Mouse (Mus musculus): ENCODE data around the gene Tbrg4. TPM values are rescaled to one million over a fixed set of nuclear protein-coding genes. Genes with fewer than 3 reads are reported as not detected.

Tbrg4 gene
- polyA plus RNA-seq, 1 experiment from 2014 or later: 58.0 TPM

DNA sequence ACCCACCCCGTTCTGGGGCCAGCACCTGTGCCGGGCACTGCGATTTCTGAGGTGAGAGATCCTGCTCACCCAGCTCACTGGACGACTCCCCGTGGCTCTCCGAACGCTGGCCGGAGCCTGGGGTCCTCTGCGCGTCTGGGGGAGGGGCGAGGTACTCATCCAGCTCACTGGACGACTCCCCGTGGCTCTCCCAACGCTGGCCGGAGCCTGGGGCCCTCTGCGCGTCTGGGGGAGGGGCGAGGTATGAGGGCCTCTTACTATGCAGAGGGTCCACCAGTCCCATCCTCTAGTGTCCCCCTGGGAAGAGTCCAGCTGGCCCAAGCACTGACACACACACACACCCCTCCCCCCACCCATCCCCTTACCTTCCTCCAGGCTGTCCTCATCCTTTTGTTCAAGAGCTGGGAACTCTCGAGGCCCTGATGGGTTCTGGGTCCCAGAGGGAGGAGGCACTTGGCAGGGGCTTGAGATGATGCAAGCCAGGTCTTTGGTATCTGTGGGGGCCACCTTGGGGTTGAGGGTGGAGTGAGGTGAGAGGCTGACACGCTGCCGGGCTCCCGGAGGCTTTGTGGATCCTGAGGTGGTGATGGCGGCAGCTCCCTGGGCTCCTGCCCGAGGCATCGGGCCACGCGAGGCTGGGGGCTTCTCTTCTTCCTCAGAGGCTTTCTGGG, 26.7 kb downstream of the Tbrg4 start:
- Histone ChIP-seq H3K4me2 (ENCODE audit: low read length) (no peak overlapping the region), H3K9ac (ENCODE audit: low read length) (no peak overlapping the region), H3K27me3 (replicated peaks; ENCODE audit: control insufficient read depth, insufficient read depth, low read length) (0 out of 2 replicates have a peak, but pooled peaks cover 5% of the 10 kb centered on the region), H3K4me3 (ENCODE audit: low read depth, low read length) (no peak overlapping the region), H3K9me3 (ENCODE audit: control insufficient read depth, low read length) (no peaks in the 10 kb centered on the region), H3K4me1 (replicated peaks; ENCODE audit: control insufficient read depth, insufficient read depth, low read length) (peaks cover 23% of the 10 kb centered on the region), H3K27ac (ENCODE audit: low read depth) (no peak overlapping the region), H3K36me3 (ENCODE audit: control insufficient read depth, insufficient read depth, low read length) (peaks cover 44% of the 10 kb centered on the region)
- ATAC-seq (replicated peaks; ENCODE audit: low FRiP score, low TSS enrichment, low read depth) (no peak), DNase-seq (ENCODE audit: low spot score) (no peak)
- 22% methylated on average over 27 of the region's 27 CpGs for whole genome bisulfite sequencing

DNA sequence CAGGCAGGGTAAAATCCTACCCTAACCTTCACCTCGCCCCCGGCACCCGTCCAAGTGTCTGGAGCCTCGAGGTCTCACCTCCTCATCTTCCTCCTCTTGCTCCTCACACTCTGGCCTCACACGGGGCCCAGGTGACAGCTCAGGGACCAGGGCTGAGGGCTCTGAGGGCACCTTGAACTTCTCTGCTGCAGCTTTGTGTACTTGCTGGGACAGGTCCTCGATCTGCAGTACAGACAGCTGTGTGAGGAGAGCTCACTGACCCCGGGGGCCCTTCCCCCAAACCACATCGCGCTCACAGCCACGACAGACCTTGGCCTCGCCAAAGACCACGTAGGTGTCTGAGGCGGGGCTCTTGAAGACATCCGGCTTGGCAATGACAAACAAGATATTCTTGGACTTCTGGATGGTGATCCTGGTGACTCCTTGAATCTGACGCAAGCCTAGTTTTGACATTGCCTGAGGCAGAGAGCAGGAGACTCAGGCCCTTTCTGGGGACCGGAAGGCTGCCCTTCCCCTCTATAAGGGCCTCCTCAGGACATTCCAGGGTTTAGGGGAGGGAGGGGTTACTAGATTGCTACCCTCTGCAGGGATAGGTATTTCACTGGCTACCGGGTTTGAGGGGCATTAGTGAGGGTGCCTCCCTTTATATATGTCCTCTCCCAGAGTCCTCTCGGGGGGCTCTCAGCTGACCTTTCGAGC, 27.5 kb downstream of the Tbrg4 start:
- ATAC-seq (replicated peaks; ENCODE audit: low FRiP score, low TSS enrichment, low read depth): no peak

GRCm38 (mm10) chr11:6597523-6597922, 28.3 kb downstream of the Tbrg4 start:
- Histone ChIP-seq H3K4me2 (ENCODE audit: low read length) (no peak overlapping the region), H3K9ac (ENCODE audit: low read length) (no peak overlapping the region), H3K27me3 (replicated peaks; ENCODE audit: control insufficient read depth, insufficient read depth, low read length) (no peaks in the 10 kb centered on the region), H3K4me3 (ENCODE audit: low read depth, low read length) (no peak overlapping the region), H3K9me3 (ENCODE audit: control insufficient read depth, low read length) (no peaks in the 10 kb centered on the region), H3K27ac (ENCODE audit: low read depth) (no peak overlapping the region), H3K36me3 (ENCODE audit: control insufficient read depth, insufficient read depth, low read length) (peaks cover 60% of the 10 kb centered on the region), H3K4me1 (replicated peaks; ENCODE audit: control insufficient read depth, insufficient read depth, low read length) (peaks cover 14% of the 10 kb centered on the region)
- WGBS: 70% methylated on average over 7 of the region's 7 CpGs
- ATAC-seq (replicated peaks; ENCODE audit: low FRiP score, low TSS enrichment, low read depth): no peak
- no peak for DNase-seq (ENCODE audit: low spot score)

More for the DNA sequence above, 27.5 kb downstream of the Tbrg4 start:
- no peak for DNase-seq (ENCODE audit: low spot score)
- Histone ChIP-seq H3K9me3 (ENCODE audit: control insufficient read depth, low read length) (no peaks in the 10 kb centered on the region), H3K27me3 (replicated peaks; ENCODE audit: control insufficient read depth, insufficient read depth, low read length) (no peaks in the 10 kb centered on the region), H3K9ac (ENCODE audit: low read length) (no peak overlapping the region), H3K4me3 (ENCODE audit: low read depth, low read length) (no peak overlapping the region), H3K36me3 (ENCODE audit: control insufficient read depth, insufficient read depth, low read length) (peaks cover 52% of the 10 kb centered on the region), H3K4me2 (ENCODE audit: low read length) (no peak overlapping the region), H3K4me1 (replicated peaks; ENCODE audit: control insufficient read depth, insufficient read depth, low read length) (peaks cover 15% of the 10 kb centered on the region), H3K27ac (ENCODE audit: low read depth) (no peak overlapping the region)
- WGBS: 52% methylated on average over 19 of the region's 19 CpGs

GRCm38 (mm10) chr11:6596616-6597015, 29.3 kb downstream of the Tbrg4 start:
- no peak for ATAC-seq (replicated peaks; ENCODE audit: low FRiP score, low TSS enrichment, low read depth)
- WGBS: 83% methylated on average over 3 of the region's 3 CpGs
- H3K4me2 ChIP-seq (ENCODE audit: low read length): no peak overlapping the region
- no peaks in the 10 kb centered on the region for H3K9me3 ChIP-seq (ENCODE audit: control insufficient read depth, low read length)
- no peak overlapping the region for H3K27ac ChIP-seq (ENCODE audit: low read depth)
- peaks cover 69% of the 10 kb centered on the region for H3K36me3 ChIP-seq (ENCODE audit: control insufficient read depth, insufficient read depth, low read length)
- peaks cover 11% of the 10 kb centered on the region; the same call in 1 of the 2 replicates for H3K4me1 ChIP-seq (replicated peaks; ENCODE audit: control insufficient read depth, insufficient read depth, low read length)
- H3K9ac ChIP-seq (ENCODE audit: low read length): no peak overlapping the region
- DNase-seq (ENCODE audit: low spot score): no peak
- H3K27me3 ChIP-seq (replicated peaks; ENCODE audit: control insufficient read depth, insufficient read depth, low read length): no peaks in the 10 kb centered on the region
- no peak overlapping the region for H3K4me3 ChIP-seq (ENCODE audit: low read depth, low read length)

DNA sequence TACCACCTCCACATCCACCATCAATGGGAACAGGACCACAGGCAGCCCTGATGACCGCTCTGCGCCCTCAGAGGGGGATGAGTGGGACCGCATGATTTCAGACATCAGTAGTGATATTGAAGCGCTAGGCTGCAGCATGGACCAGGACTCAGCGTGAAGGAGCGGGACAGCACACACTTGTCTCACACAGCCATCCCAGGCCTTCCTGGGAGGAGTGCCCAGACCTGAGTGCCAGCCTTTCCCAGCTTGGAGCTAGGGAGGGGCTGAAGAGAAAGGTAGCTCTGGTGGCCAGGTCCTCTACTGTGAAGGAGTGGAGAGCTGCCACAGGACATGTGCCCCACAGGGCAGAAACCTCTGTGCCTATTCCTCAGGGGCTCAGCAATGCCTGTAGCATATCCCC, 29.7 kb downstream of the Tbrg4 start:
- WGBS: 92% methylated on average over 6 of the region's 6 CpGs
- H3K36me3 ChIP-seq (ENCODE audit: control insufficient read depth, insufficient read depth, low read length): peaks cover 73% of the 10 kb centered on the region
- H3K9me3 ChIP-seq (ENCODE audit: control insufficient read depth, low read length): no peaks in the 10 kb centered on the region
- H3K27ac ChIP-seq (ENCODE audit: low read depth): no peak overlapping the region
- H3K4me1 ChIP-seq (replicated peaks; ENCODE audit: control insufficient read depth, insufficient read depth, low read length): peaks cover 11% of the 10 kb centered on the region; the same call in 1 of the 2 replicates
- no peak overlapping the region for H3K4me3 ChIP-seq (ENCODE audit: low read depth, low read length)
- DNase-seq (ENCODE audit: low spot score) (no peak), ATAC-seq (replicated peaks; ENCODE audit: low FRiP score, low TSS enrichment, low read depth) (no peak)
- H3K9ac ChIP-seq (ENCODE audit: low read length): no peak overlapping the region
- H3K27me3 ChIP-seq (replicated peaks; ENCODE audit: control insufficient read depth, insufficient read depth, low read length): no peaks in the 10 kb centered on the region
- no peak overlapping the region for H3K4me2 ChIP-seq (ENCODE audit: low read length)

DNA sequence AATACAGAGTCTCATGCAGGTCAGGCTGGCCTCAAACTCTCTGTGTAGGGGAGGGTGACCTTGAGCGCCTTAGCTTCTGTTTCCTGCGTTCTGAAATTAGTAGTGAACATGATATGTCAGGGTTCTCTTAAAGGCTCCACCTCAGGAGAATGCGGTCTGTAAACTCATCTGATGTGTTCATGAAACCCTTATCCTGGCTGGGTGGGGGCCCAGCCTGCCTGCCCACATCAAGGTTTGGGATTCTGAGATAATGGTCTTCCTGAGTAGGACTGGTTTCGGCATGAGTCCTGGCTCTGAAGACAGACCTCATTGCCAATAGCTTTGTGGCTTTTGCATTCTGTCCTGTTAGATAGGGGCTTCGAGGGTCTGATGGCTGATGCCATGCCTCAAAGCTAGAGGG, 30.5 kb downstream of the Tbrg4 start:
- no peak for DNase-seq (ENCODE audit: low spot score)
- Histone ChIP-seq H3K27me3 (replicated peaks; ENCODE audit: control insufficient read depth, insufficient read depth, low read length) (no peaks in the 10 kb centered on the region), H3K27ac (ENCODE audit: low read depth) (no peak overlapping the region), H3K36me3 (ENCODE audit: control insufficient read depth, insufficient read depth, low read length) (peaks cover 82% of the 10 kb centered on the region), H3K9ac (ENCODE audit: low read length) (no peak overlapping the region), H3K4me2 (ENCODE audit: low read length) (no peak overlapping the region), H3K4me3 (ENCODE audit: low read depth, low read length) (no peak overlapping the region), H3K4me1 (replicated peaks; ENCODE audit: control insufficient read depth, insufficient read depth, low read length) (peaks cover 11% of the 10 kb centered on the region; the same call in 1 of the 2 replicates), H3K9me3 (ENCODE audit: control insufficient read depth, low read length) (no peaks in the 10 kb centered on the region)
- no peak for ATAC-seq (replicated peaks; ENCODE audit: low FRiP score, low TSS enrichment, low read depth)
- WGBS: 93% methylated on average over 5 of the region's 5 CpGs

DNA sequence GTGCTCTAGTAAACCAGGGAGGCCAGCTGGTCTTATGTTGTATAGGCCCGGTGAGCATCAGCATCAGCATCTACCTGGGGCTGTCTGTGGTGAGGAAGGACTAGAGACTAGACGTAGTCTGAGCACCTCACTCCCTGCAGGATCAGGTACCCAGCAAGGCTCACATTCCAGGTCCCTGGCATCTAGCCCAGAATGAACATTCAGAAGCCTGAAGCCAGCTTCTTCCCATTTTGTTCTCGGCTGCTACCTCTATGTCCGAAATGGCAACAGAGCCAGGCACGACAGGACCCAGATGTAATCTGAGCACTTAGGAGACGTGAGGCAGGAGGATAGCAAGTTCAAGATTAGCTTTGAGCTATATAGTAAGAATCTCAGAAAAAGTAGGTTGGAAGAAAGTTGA, 31.0 kb downstream of the Tbrg4 start:
- Histone ChIP-seq H3K27me3 (replicated peaks; ENCODE audit: control insufficient read depth, insufficient read depth, low read length) (no peaks in the 10 kb centered on the region), H3K4me2 (ENCODE audit: low read length) (no peak overlapping the region), H3K27ac (ENCODE audit: low read depth) (no peak overlapping the region), H3K9ac (ENCODE audit: low read length) (no peak overlapping the region), H3K4me3 (ENCODE audit: low read depth, low read length) (no peak overlapping the region), H3K9me3 (ENCODE audit: control insufficient read depth, low read length) (no peaks in the 10 kb centered on the region), H3K4me1 (replicated peaks; ENCODE audit: control insufficient read depth, insufficient read depth, low read length) (peaks cover 11% of the 10 kb centered on the region; the same call in 1 of the 2 replicates), H3K36me3 (ENCODE audit: control insufficient read depth, insufficient read depth, low read length) (peaks cover 87% of the 10 kb centered on the region)
- DNase-seq (ENCODE audit: low spot score): no peak
- no peak for ATAC-seq (replicated peaks; ENCODE audit: low FRiP score, low TSS enrichment, low read depth)
- WGBS: 84% methylated on average over 6 of the region's 6 CpGs

DNA sequence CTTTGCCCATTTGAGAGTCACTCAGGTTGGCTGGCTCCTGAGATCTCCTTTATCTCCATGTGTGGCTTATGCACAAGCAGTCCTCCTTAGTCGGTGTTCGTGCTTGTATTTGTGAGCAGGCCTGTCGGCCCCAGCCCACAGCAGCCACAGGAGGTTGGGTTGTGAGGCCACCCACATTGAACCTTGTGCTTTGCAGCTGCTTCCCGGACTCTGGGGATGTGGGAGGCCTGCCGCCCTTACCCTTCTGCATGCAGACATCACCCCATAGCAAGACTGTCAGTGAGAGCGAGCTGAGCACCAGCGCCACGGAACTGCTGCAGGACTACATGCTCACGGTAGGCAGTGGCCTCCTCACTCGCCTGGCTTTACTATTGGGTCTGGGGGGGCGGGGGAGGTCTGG, 32.5 kb downstream of the Tbrg4 start:
- Histone ChIP-seq H3K9me3 (ENCODE audit: control insufficient read depth, low read length) (no peaks in the 10 kb centered on the region), H3K4me2 (ENCODE audit: low read length) (no peak overlapping the region), H3K4me1 (replicated peaks; ENCODE audit: control insufficient read depth, insufficient read depth, low read length) (0 out of 2 replicates have a peak, but pooled peaks cover 3% of the 10 kb centered on the region), H3K27ac (ENCODE audit: low read depth) (no peak overlapping the region), H3K4me3 (ENCODE audit: low read depth, low read length) (no peak overlapping the region), H3K27me3 (replicated peaks; ENCODE audit: control insufficient read depth, insufficient read depth, low read length) (no peaks in the 10 kb centered on the region), H3K36me3 (ENCODE audit: control insufficient read depth, insufficient read depth, low read length) (peaks cover 100% of the 10 kb centered on the region), H3K9ac (ENCODE audit: low read length) (no peak overlapping the region)
- DNase-seq (ENCODE audit: low spot score): no peak
- no peak for ATAC-seq (replicated peaks; ENCODE audit: low FRiP score, low TSS enrichment, low read depth)
- 74% methylated on average over 11 of the region's 11 CpGs for WGBS
